In genomic region chr2:172468346-172468819, GRCm38 (mm10) we compare ENCODE assay signal across 12 mouse cellular contexts. TPM values are rescaled to one million over a fixed set of nuclear protein-coding genes. Genes with fewer than 3 reads are reported as not detected.
DNase-seq lines count a peak whose midpoint lies in the region; ATAC-seq and TF ChIP-seq lines count a peak whose summit lies in the region.
"Had no signal": no experiment of that assay in that cellular context is flagged by ENCODE, and none has a peak within 500 bp of the region (broad histone marks: within the 10 kb centered on the region; RNA-seq: fewer than 3 reads in every experiment).

No protein-coding gene starts in this region.

- no peak for TF ChIP-seq CTCF in liver, adult 2 months (IDR thresholded peaks at IDR 0.05; ENCODE audit: low read depth, low read length)
- no peak for TF ChIP-seq CTCF in brain, embryonic 14.5 days (IDR thresholded peaks at IDR 0.05; ENCODE audit: borderline replicate concordance, extremely low read depth, insufficient read depth, insufficient read length)

- no peak overlapping the region for H3K9ac ChIP-seq in liver, adult 2 months (ENCODE audit: low read depth, low read length)
- no peak overlapping the region for H3K9ac ChIP-seq in liver, embryonic 11.5 days (ENCODE audit: low read depth, low read length)

- H3K9me3 ChIP-seq in liver, embryonic 11.5 days (ENCODE audit: control insufficient read depth, low read length), result no peaks in the 10 kb centered on the region

- no peak overlapping the region for H3K4me2 ChIP-seq in liver, embryonic 11.5 days

- ATAC-seq in liver, embryonic 11.5 days (replicated peaks; ENCODE audit: low FRiP score), result no peak

- WGBS in liver, adult 2 months, result 76% methylated on average over 11 of the region's 11 CpGs
- WGBS in liver, embryonic 11.5 days, result 91% methylated on average over 11 of the region's 11 CpGs

- peaks cover 10% of the 10 kb centered on the region for H3K4me1 ChIP-seq in liver, adult 2 months (ENCODE audit: control insufficient read depth, insufficient read depth, low read length)
- H3K4me1 ChIP-seq in liver, embryonic 11.5 days (replicated peaks; ENCODE audit: control insufficient read depth, insufficient read depth, low read length), result no peaks in the 10 kb centered on the region

- peak; percentile 60 for DNase-seq in liver, adult 2 months (ENCODE audit: extremely low read depth, low read depth, low spot score)
- DNase-seq in liver, embryonic 11.5 days (ENCODE audit: low spot score), result no peak
- peak; percentile 96 for DNase-seq in brain, embryonic 14.5 days (ENCODE audit: low read depth)
- DNase-seq in kidney, postnatal 14 days, result peak; percentile 76
- DNase-seq in retina, postnatal 7 days (ENCODE audit: low read depth, low spot score), result peak; percentile 24
- no peak for DNase-seq in layer of hippocampus, postnatal 36 days
- DNase-seq in embryo, embryonic 9.5 days (ENCODE audit: extremely low spot score), result no peak
- DNase-seq in embryo, embryonic 11 days, result no peak
- DNase-seq: liver; right cerebral cortex, postnatal 4 days had no signal

- no peaks in the 10 kb centered on the region for H3K27me3 ChIP-seq in liver, adult 2 months (ENCODE audit: control insufficient read depth, insufficient read depth, low read length)
- no peaks in the 10 kb centered on the region for H3K27me3 ChIP-seq in liver, embryonic 11.5 days (replicated peaks; ENCODE audit: control insufficient read depth, insufficient read depth, low read length)

- no peaks in the 10 kb centered on the region for H3K79me2 ChIP-seq in liver, adult 2 months (ENCODE audit: control insufficient read depth, insufficient read depth, low read length)

- TF ChIP-seq POLR2A in liver, adult 2 months (IDR thresholded peaks at IDR 0.05; ENCODE audit: extremely low read depth, insufficient read depth, low read length), result no peak
- no peak for TF ChIP-seq POLR2A in brain, embryonic 14.5 days (IDR thresholded peaks at IDR 0.05; ENCODE audit: borderline replicate concordance, extremely low read depth, insufficient read depth, insufficient read length, poor library complexity, severe bottlenecking)

- H3K36me3 ChIP-seq in liver, adult 2 months (ENCODE audit: control insufficient read depth, insufficient read depth, low read length), result peaks cover 17% of the 10 kb centered on the region; the same call in 1 of the 2 replicates
- peaks cover 32% of the 10 kb centered on the region for H3K36me3 ChIP-seq in liver, embryonic 11.5 days (ENCODE audit: control insufficient read depth, insufficient read depth, low read length)

- no peak overlapping the region for H3K27ac ChIP-seq in liver, adult 2 months (replicated peaks; ENCODE audit: insufficient read depth, low read depth, low read length)
- no peak overlapping the region for H3K27ac ChIP-seq in liver, embryonic 11.5 days (ENCODE audit: low read depth, low read length)

- H3K4me3 ChIP-seq in liver, adult 2 months (ENCODE audit: insufficient read depth, low read depth, low read length), result no peak overlapping the region
- H3K4me3 ChIP-seq in liver, embryonic 11.5 days (ENCODE audit: low read depth, low read length), result no peak overlapping the region

RNA-seq across cellular contexts. Expression of gene Fam209, which starts 3.9 kb away (rescaled TPM):
- total RNA-seq in liver, adult 2 months (2014; rRNA removed), result 0.18 TPM in 1 of 2 replicates, not detected in the other
- 0.15 and 0.18 TPM in 2 replicates for polyA plus RNA-seq in liver, adult 2 months (2012; rRNA removed)
- polyA plus RNA-seq in liver, embryonic 11.5 days (2014; fragmentation: Nextera tagmentation; extraction: Ambion mirVana), result 0.43 and 0.74 TPM in 2 replicates
- polyA plus RNA-seq in brain, embryonic 14.5 days (2012; rRNA removed), result 0.37 and 0.57 TPM in 2 replicates
- not detected for total RNA-seq in layer of hippocampus, postnatal 36 days (2021)
- polyA plus RNA-seq: cortical plate, adult 2 months; heart, embryonic 14.5 days had no signal

RNA-seq across cellular contexts. Expression of gene Gcnt7, which starts 10.0 kb away (rescaled TPM):
- not detected in 2 replicates for total RNA-seq in liver, adult 2 months (2014; rRNA removed)
- polyA plus RNA-seq in liver, adult 2 months (2012; rRNA removed), result not detected in 2 replicates
- polyA plus RNA-seq in liver, embryonic 11.5 days (2014; fragmentation: Nextera tagmentation; extraction: Ambion mirVana), result 1.2 and 1.3 TPM in 2 replicates
- polyA plus RNA-seq in brain, embryonic 14.5 days (2012; rRNA removed), result not detected in 2 replicates
- not detected for total RNA-seq in layer of hippocampus, postnatal 36 days (2021)
- polyA plus RNA-seq: cortical plate, adult 2 months had no signal

RNA-seq across cellular contexts. Expression of gene Rtf2, which starts 28.0 kb away (rescaled TPM):
- 35.0 and 37.0 TPM in 2 replicates for total RNA-seq in liver, adult 2 months (2014; rRNA removed)
- polyA plus RNA-seq in liver, adult 2 months (2012; rRNA removed), result 31.5 and 36.3 TPM in 2 replicates
- 73.1 and 78.7 TPM in 2 replicates for polyA plus RNA-seq in liver, embryonic 11.5 days (2014; fragmentation: Nextera tagmentation; extraction: Ambion mirVana)
- polyA plus RNA-seq in brain, embryonic 14.5 days (2012; rRNA removed), result 63.3 and 66.5 TPM in 2 replicates
- total RNA-seq in layer of hippocampus, postnatal 36 days (2021), result 10 to 100 TPM; 67.2 to 69.7 TPM

Comparison
In these comparisons a context has a peak if more than half of its experiments do, and no peak if none do; other contexts are left out.
1. DNase-seq: peak in liver, adult 2 months (single experiment), brain, embryonic 14.5 days (single experiment), kidney, postnatal 14 days (single experiment) and retina, postnatal 7 days (single experiment); none in liver, embryonic 11.5 days (single experiment), layer of hippocampus, postnatal 36 days (0 of 2), embryo, embryonic 9.5 days (single experiment) and embryo, embryonic 11 days (single experiment).